Mouse (Mus musculus) c-Kit-positive CD71-positive TER-119-negative erythroid progenitor cells, embryonic 14.5 days (primary cell): ENCODE data around the gene Chek2.
A peak's percentile ranks its signal among the peaks of the same experiment; 100 is the strongest.
"Not testable (repeated sequence)": the region's sequence is repeated elsewhere in the genome, so short reads cannot be mapped to it uniquely, and the experiment has no call there.

Experiments
- DNase-seq: peaks from one replicate; pipeline ENCODE4 v3.0.0-alpha.2; 2013; ENCODE audit warnings: low read depth

The Chek2 gene

DNA sequence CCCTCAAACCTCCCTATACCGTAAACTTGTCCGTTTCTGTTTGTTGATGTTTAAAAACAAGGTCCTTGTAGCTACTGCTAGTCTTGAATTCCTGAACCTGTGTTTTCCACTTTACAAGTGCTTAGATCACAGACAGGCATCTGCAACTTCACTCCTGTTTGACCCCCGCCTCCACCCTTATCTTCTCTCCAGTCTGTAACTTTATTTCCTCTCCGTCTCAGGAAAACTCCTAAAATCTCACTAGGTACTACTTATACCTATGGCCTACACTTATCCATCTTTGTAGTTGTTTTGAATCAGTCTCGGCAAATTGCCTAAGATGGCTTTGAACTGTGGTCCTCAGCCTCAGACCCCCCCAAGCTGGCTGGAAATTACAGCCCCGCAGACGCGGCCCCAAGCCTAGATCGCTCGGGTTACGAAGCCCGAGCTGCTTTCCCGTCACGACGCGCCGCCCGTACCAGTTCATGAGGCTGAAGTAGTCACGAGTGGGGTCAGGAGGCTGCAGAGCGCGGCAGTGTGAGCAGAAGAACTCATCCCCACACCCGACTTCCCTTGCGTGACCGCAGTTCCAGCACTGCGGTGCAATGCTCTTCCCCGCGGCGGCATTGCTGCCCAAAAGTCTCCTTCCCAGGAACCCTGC, 621 bp upstream of the Chek2 start:
- peak; percentile 40 for DNase-seq

DNA sequence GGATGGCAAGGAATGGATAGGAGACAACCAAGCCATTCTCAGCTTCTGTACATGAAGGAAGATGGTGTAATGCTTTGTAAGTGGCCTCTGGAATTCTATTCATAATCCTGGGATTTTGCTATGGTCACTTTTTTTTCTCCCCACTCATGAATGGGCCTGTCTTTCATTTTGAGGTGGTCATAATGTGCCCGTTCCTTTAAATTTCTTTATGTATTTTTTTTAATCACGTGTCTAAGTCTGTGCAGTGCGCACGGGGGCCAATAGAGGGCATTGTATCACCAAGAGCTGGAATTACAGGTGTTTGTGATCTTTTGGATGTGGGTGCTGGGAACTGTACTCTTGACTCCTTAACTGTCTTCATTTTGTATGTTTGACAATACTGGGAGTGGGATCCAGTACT, 686 bp downstream of the Chek2 start:
- DNase-seq, result peak; percentile 75

DNA sequence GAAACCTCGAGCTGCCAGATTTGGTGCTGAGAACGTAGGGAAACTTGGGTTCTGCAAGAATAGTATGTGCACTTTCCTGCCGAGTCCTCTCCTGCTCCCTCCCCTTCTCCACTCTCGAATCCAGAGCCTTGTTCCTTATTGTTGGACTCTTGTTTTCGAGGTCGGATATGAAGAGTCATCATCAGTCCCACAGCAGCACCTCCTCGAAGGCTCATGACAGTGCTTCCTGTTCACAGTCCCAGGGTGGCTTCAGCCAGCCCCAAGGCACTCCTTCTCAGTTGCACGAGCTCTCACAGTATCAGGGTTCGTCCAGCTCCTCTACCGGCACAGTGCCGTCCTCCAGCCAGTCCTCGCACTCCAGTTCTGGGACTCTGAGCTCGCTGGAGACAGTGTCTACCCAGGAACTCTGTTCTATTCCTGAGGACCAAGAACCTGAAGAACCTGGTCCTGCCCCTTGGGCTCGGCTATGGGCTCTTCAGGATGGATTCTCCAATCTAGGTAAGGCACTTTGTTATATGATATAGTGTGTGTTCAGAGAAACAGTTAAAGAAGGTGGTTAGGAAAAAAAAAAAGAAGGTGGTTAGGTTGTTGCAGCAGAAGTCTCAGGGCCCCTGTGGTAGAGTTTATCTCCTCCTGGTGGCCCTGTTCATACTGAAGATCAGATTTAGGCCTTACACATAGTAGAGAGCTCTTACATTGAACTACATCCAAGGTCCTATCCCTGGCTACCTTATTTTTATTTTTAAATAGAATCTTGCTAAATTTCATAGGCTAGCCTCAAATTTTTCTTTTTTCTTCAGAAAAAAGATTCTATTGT, 1.5 kb downstream of the Chek2 start:
- peak; percentile 50 for DNase-seq

DNA sequence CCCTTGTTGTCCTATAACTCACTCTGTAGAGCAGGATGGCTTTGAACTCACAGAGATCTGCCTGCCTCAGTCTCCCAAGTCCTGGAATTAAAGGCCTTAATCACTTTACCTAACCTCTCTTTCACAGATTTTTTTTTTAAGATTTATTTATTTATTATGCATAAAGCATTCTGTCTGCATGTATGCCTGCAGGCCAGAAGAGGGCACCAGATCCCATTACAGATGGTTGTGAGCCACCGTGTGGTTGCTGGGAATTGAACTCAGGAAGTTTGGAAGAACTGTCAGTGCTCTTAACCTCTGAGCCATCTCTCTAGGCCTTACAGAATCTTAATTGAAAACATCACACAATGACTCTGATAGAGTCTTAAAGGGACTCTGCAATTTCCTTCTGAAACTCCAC, 13.2 kb downstream of the Chek2 start:
- no peak for DNase-seq

DNA sequence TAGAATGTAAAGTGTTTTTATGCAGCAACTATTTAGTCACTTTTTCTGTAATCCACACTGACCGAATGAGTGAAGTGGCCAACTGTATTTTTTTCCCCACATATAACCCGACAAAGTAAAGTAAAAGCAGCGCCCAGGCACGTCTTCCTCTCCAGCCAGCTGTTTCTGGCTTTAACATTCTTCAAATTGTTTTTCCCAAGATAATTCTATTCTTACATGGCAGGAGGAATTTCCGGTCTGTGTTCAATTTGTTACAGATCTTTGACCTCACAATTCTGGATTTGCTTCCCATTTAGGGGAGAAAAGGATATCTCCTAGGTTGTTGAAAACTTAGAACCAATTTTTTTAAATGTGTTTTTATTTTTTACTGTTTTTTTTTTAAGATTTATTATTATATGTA, 17.3 kb downstream of the Chek2 start:
- no peak for DNase-seq

GRCm38 (mm10) chr5:110859013-110859650, 19.4 kb downstream of the Chek2 start:
- DNase-seq, result no peak

- DNase-seq, result no peak
These were observed 20.7 kb downstream of the Chek2 start for GRCm38 (mm10) chr5:110860445-110860844.

- no peak for DNase-seq
These were observed 28.7 kb downstream of the Chek2 start for GRCm38 (mm10) chr5:110868460-110868859.

GRCm38 (mm10) chr5:110869242-110869669, 29.5 kb downstream of the Chek2 start:
- DNase-seq, result no peak

DNA sequence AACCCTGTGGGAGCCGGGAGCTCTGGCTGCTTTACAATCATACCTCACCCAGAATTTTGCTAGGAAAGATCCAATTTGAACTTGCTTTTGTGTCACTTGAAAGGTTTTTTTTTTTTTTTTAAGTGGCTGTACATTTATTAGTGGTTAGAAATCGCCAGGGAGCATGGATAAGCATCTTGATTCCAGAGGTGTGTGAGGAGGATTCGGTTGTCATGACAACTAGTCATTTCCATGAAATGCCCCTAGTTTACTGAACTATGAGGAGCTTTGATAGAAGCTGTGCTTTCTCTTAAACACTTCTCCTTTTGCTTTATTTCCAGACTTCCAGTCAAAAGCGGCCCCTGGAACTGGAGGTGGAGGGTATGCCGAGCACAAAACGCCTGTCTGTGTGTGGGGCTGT, 33.4 kb downstream of the Chek2 start:
- DNase-seq, result no peak

GRCm38 (mm10) chr5:110874711-110875110, 34.9 kb downstream of the Chek2 start:
- DNase-seq, result no peak

DNA sequence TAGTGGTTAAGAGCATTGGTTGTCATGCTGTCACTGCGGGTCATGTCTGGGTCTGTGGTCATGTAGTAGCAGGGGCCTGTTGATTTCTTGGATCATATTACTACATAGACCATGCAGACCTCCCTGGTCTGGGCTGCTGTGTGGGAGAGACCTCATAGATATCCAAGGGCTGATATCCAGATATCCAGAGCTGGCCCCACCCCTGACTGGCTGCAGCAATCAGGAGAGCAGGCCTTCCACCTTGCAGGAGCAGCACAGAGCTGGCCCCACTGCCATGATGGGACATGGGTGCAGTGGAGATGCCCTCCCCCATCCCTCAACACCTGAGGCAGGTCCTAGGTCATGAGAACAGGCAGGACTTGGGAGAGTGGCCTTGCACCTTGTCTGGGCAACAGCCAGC, 35.5 kb downstream of the Chek2 start:
- DNase-seq, result no peak

- no peak for DNase-seq
These were observed 38.1 kb downstream of the Chek2 start for GRCm38 (mm10) chr5:110877666-110878505.

- DNase-seq, result not testable (repeated sequence)
These were observed 38.7 kb downstream of the Chek2 start for GRCm38 (mm10) chr5:110878526-110878925.

- no peak for DNase-seq
These were observed 39.3 kb downstream of the Chek2 start for GRCm38 (mm10) chr5:110879042-110879441.

- DNase-seq, result peak; percentile 58
These were observed 40.0 kb downstream of the Chek2 start, which contains the start of gene Ttc28 for GRCm38 (mm10) chr5:110879584-110880374. Gene Ttc28, plus strand, starts transcription at chr5:110879803.

DNA sequence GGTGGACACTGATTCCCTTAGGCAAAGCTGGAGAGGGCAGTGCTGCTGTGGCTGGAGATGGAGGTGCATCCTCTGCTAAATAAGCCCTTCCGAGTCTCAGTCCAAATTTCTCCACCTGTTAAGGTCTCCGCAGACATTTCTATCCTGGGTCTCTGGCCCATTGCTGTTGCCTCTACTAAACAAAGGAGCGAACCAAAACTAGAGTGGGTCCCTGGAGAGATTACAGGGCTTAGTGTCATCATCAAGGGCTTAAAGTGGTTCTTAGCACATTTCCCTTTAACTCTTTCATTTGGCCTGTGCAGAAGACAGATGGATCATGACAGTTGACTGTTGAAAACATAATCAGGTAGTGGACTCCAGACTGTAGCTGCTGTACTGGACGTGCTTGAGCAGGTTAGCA, 48.8 kb downstream of the Chek2 start:
- DNase-seq, result no peak

GRCm38 (mm10) chr5:110889945-110890344, 50.2 kb downstream of the Chek2 start:
- DNase-seq, result no peak

- DNase-seq, result no peak
These were observed 50.8 kb downstream of the Chek2 start for GRCm38 (mm10) chr5:110890561-110890960.

DNA sequence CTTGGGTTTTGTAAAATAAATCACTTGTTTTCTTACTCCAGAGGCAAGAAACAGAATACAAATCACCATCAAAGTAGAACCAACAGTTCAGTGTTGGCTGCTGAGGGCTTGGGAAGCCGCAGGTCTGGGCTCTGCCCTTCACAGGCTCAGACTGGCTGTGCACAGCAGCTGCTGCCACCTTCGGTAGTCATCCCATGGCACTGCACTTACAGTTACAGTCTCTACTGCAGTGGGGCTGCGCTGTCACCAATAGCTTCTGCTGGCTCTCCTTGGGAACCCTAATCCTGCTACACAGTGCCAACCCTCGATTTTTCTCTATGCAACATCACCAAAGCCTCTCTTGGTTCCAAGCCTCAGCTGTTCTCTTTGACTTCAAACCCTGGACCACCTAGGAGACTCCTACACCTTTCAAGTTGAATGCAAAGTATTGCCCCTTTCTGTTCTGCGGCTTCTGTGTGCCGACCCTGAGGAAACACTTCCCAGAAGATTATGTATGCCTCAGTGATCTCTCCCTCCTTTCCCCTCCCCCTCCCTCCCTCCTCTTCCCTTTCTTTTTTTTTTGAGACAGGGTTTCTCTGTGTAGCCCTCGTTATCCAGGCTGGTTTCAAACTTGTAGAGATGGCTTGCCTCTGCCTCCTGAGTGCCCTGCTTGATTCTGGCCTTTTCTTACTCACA, 57.5 kb downstream of the Chek2 start:
- DNase-seq, result no peak

DNA sequence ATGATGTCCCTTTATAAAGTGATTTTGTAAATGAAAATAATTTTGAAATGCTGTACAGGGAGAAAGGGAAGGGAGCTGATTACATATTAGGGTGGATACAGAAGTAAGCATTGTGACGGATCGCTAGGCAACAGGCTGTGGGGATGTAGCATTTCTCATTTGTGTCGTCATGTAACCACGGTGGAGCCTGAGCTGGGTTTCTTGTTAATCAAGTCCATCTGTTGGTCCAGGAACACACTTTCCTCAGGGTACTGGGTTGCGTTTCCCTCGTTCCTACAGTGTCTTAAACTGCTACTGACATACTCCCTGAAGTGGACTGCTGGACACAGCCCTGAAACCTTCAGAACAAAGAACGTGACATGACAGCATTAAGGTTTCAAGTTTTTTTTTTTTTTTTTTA, 58.4 kb downstream of the Chek2 start:
- DNase-seq, result no peak
